Mouse (Mus musculus): ENCODE data around the gene Rab40c. TPM values are rescaled to one million over a fixed set of nuclear protein-coding genes. Genes with fewer than 3 reads are reported as not detected.
A peak's percentile ranks its signal among the peaks of the same experiment; 100 is the strongest.

Gene Rab40c
- polyA plus RNA-seq, 1 experiment, result 74.6 TPM

- Histone ChIP-seq H3K4me1 (ENCODE audit: control insufficient read depth, insufficient read depth, low read length) (peaks cover 20% of the 10 kb centered on the region), H3K4me3 (replicated peaks; ENCODE audit: insufficient read depth, low read depth, low read length) (no peak overlapping the region), H3K27ac (ENCODE audit: insufficient read depth, low read length) (no peak overlapping the region), H3K27me3 (ENCODE audit: control insufficient read depth, insufficient read depth, low read length) (no peaks in the 10 kb centered on the region)
- 46% methylated on average over 4 of the region's 4 CpGs for WGBS
- DNase-seq, result peak in 1 of 2 experiments; percentile 26
- TF ChIP-seq CTCF (IDR thresholded peaks at IDR 0.05; ENCODE audit: borderline replicate concordance, insufficient read depth, low read depth, low read length) (no peak), POLR2A (IDR thresholded peaks at IDR 0.05; ENCODE audit: borderline replicate concordance, insufficient read depth, low read length) (peak; percentile 13; the same call in 1 of the 2 replicates)
Measured at GRCm38 (mm10) chr17:25881691-25882090, 37.8 kb downstream of the Rab40c start.

- Histone ChIP-seq H3K27ac (ENCODE audit: insufficient read depth, low read length) (peak overlapping the region; percentile 43), H3K4me3 (replicated peaks; ENCODE audit: insufficient read depth, low read depth, low read length) (no peak overlapping the region), H3K4me1 (ENCODE audit: control insufficient read depth, insufficient read depth, low read length) (peaks cover 24% of the 10 kb centered on the region), H3K27me3 (ENCODE audit: control insufficient read depth, insufficient read depth, low read length) (no peaks in the 10 kb centered on the region)
- no peak for TF ChIP-seq CTCF (IDR thresholded peaks at IDR 0.05; ENCODE audit: borderline replicate concordance, insufficient read depth, low read depth, low read length)
- TF ChIP-seq POLR2A (IDR thresholded peaks at IDR 0.05; ENCODE audit: borderline replicate concordance, insufficient read depth, low read length), result no peak
- DNase-seq, result peak in 1 of 2 experiments; percentile 34
- WGBS, result 27% methylated on average over 5 of the region's 5 CpGs
Measured at GRCm38 (mm10) chr17:25880913-25881641, 38.5 kb downstream of the Rab40c start.

- H3K4me1 ChIP-seq (ENCODE audit: control insufficient read depth, insufficient read depth, low read length), result peaks cover 24% of the 10 kb centered on the region
- no peak for TF ChIP-seq CTCF (IDR thresholded peaks at IDR 0.05; ENCODE audit: borderline replicate concordance, insufficient read depth, low read depth, low read length)
- peak in 1 of 2 experiments; percentile 30 for DNase-seq
- no peak within 1 kb of the TSS for H3K4me3 ChIP-seq (replicated peaks; ENCODE audit: insufficient read depth, low read depth, low read length)
- H3K27me3 ChIP-seq (ENCODE audit: control insufficient read depth, insufficient read depth, low read length), result no peaks in the 10 kb centered on the region
- H3K27ac ChIP-seq (ENCODE audit: insufficient read depth, low read length), result peak within 1 kb of the TSS; percentile 43
- 30% methylated on average over 5 of the region's 5 CpGs for WGBS
Measured at GRCm38 (mm10) chr17:25880196-25880910, 39.2 kb downstream of the Rab40c start, which contains the start of gene Wfikkn1. TSS of gene Wfikkn1 (minus strand) at chr17:25880858.

- Histone ChIP-seq H3K27me3 (ENCODE audit: control insufficient read depth, insufficient read depth, low read length) (no peaks in the 10 kb centered on the region), H3K4me3 (replicated peaks; ENCODE audit: insufficient read depth, low read depth, low read length) (no peak overlapping the region), H3K4me1 (ENCODE audit: control insufficient read depth, insufficient read depth, low read length) (peaks cover 24% of the 10 kb centered on the region), H3K27ac (ENCODE audit: insufficient read depth, low read length) (peak overlapping the region; percentile 43; the same call in 1 of the 2 replicates)
- peak in 1 of 2 experiments; percentile 51 for DNase-seq
- TF ChIP-seq CTCF (IDR thresholded peaks at IDR 0.05; ENCODE audit: borderline replicate concordance, insufficient read depth, low read depth, low read length), result no peak
- TF ChIP-seq POLR2A (IDR thresholded peaks at IDR 0.05; ENCODE audit: borderline replicate concordance, insufficient read depth, low read length), result no peak
- WGBS, result 17% methylated on average over 8 of the region's 8 CpGs
Measured at GRCm38 (mm10) chr17:25879750-25880149, 39.8 kb downstream of the Rab40c start.

GRCm38 (mm10) chr17:25879261-25879660, 40.3 kb downstream of the Rab40c start:
- DNase-seq, result no peak
- whole genome bisulfite sequencing, result 42% methylated on average over 4 of the region's 4 CpGs
- H3K4me1 ChIP-seq (ENCODE audit: control insufficient read depth, insufficient read depth, low read length), result peaks cover 28% of the 10 kb centered on the region

GRCm38 (mm10) chr17:25878611-25879180, 40.8 kb downstream of the Rab40c start:
- TF ChIP-seq POLR2A (IDR thresholded peaks at IDR 0.05; ENCODE audit: borderline replicate concordance, insufficient read depth, low read length), result no peak
- TF ChIP-seq CTCF (IDR thresholded peaks at IDR 0.05; ENCODE audit: borderline replicate concordance, insufficient read depth, low read depth, low read length), result no peak

More at GRCm38 (mm10) chr17:25879261-25879660, 40.3 kb downstream of the Rab40c start:
- Histone ChIP-seq H3K27ac (ENCODE audit: insufficient read depth, low read length) (no peak overlapping the region), H3K27me3 (ENCODE audit: control insufficient read depth, insufficient read depth, low read length) (no peaks in the 10 kb centered on the region), H3K4me3 (replicated peaks; ENCODE audit: insufficient read depth, low read depth, low read length) (no peak overlapping the region)
- TF ChIP-seq POLR2A (IDR thresholded peaks at IDR 0.05; ENCODE audit: borderline replicate concordance, insufficient read depth, low read length) (no peak), CTCF (IDR thresholded peaks at IDR 0.05; ENCODE audit: borderline replicate concordance, insufficient read depth, low read depth, low read length) (peak; percentile 43; the same call in 1 of the 2 replicates)

GRCm38 (mm10) chr17:25877741-25878610, 41.6 kb downstream of the Rab40c start:
- H3K4me1 ChIP-seq (ENCODE audit: control insufficient read depth, insufficient read depth, low read length), result peaks cover 28% of the 10 kb centered on the region
- DNase-seq, result peak in 1 of 2 experiments; percentile 34
- no peak overlapping the region for H3K27ac ChIP-seq (ENCODE audit: insufficient read depth, low read length)
- TF ChIP-seq CTCF (IDR thresholded peaks at IDR 0.05; ENCODE audit: borderline replicate concordance, insufficient read depth, low read depth, low read length) (no peak), POLR2A (IDR thresholded peaks at IDR 0.05; ENCODE audit: borderline replicate concordance, insufficient read depth, low read length) (0 out of 2 replicates have a peak, but pooled peaks have one; percentile 12)
- no peak overlapping the region for H3K4me3 ChIP-seq (replicated peaks; ENCODE audit: insufficient read depth, low read depth, low read length)
- 82% methylated on average over 32 of the region's 32 CpGs for WGBS
- no peaks in the 10 kb centered on the region for H3K27me3 ChIP-seq (ENCODE audit: control insufficient read depth, insufficient read depth, low read length)

More at GRCm38 (mm10) chr17:25878611-25879180, 40.8 kb downstream of the Rab40c start:
- Histone ChIP-seq H3K4me3 (replicated peaks; ENCODE audit: insufficient read depth, low read depth, low read length) (no peak overlapping the region), H3K27me3 (ENCODE audit: control insufficient read depth, insufficient read depth, low read length) (no peaks in the 10 kb centered on the region), H3K27ac (ENCODE audit: insufficient read depth, low read length) (no peak overlapping the region), H3K4me1 (ENCODE audit: control insufficient read depth, insufficient read depth, low read length) (peaks cover 28% of the 10 kb centered on the region)
- DNase-seq, result no peak
- WGBS, result 75% methylated on average over 19 of the region's 19 CpGs
